Mouse (Mus musculus): ENCODE data around the gene Snx17. TPM values are rescaled to one million over a fixed set of nuclear protein-coding genes. Genes with fewer than 3 reads are reported as not detected.

The Snx17 gene
- polyA plus RNA-seq, 1 experiment from 2014 or later, result 144 TPM

- no peak for DNase-seq (ENCODE audit: low spot score)
Measured at GRCm38 (mm10) chr5:31226641-31227040, 33.6 kb downstream of the Snx17 start.

GRCm38 (mm10) chr5:31240637-31241521 lies 47.9 kb downstream of the Snx17 start, which contains the start of the genes Nrbp1 and Gm9970:
Gene Nrbp1, plus strand, starts transcription at chr5:31240864.
Gene Gm9970, minus strand, starts transcription at chr5:31241232.
- DNase-seq (ENCODE audit: low spot score), result peak; percentile 97

GRCm38 (mm10) chr5:31241522-31242034 lies 48.6 kb downstream of the Snx17 start:
- no peak for DNase-seq (ENCODE audit: low spot score)

GRCm38 (mm10) chr5:31242191-31242590 lies 49.2 kb downstream of the Snx17 start:
- no peak for DNase-seq (ENCODE audit: low spot score)

Other genes with a start within 250 kb of the Snx17 start
- 0.70 and 0.71 TPM in 2 replicates for gene Cgref1, start 247.6 kb upstream of the Snx17 start, polyA plus RNA-seq (2015; fragmentation: Nextera tagmentation; extraction: Ambion mirVana)
- 141 and 156 TPM in 2 replicates for gene Preb, start 232.9 kb upstream of the Snx17 start, polyA plus RNA-seq (2015; fragmentation: Nextera tagmentation; extraction: Ambion mirVana)
- 0.03 and 0.04 TPM in 2 replicates for gene Tcf23, start 224.6 kb upstream of the Snx17 start, polyA plus RNA-seq (2015; fragmentation: Nextera tagmentation; extraction: Ambion mirVana)
- gene Atraid, start 144.9 kb upstream of the Snx17 start, polyA plus RNA-seq (2015; fragmentation: Nextera tagmentation; extraction: Ambion mirVana), result 123 and 132 TPM in 2 replicates
- 7.0 and 8.7 TPM in 2 replicates for gene Slc5a6, start 144.3 kb upstream of the Snx17 start, polyA plus RNA-seq (2015; fragmentation: Nextera tagmentation; extraction: Ambion mirVana)
- gene Cad, start 138.4 kb upstream of the Snx17 start, polyA plus RNA-seq (2015; fragmentation: Nextera tagmentation; extraction: Ambion mirVana), result 15.3 and 16.8 TPM in 2 replicates
- gene Dnajc5g, start 86.9 kb upstream of the Snx17 start, polyA plus RNA-seq (2015; fragmentation: Nextera tagmentation; extraction: Ambion mirVana), result not detected in 2 replicates
- gene Slc30a3, start 85.0 kb upstream of the Snx17 start, polyA plus RNA-seq (2015; fragmentation: Nextera tagmentation; extraction: Ambion mirVana), result 0.07 and 0.30 TPM in 2 replicates
- gene Trim54, start 76.5 kb upstream of the Snx17 start, polyA plus RNA-seq (2015; fragmentation: Nextera tagmentation; extraction: Ambion mirVana), result 0.14 and 0.16 TPM in 2 replicates
- not detected in 2 replicates for gene Ucn, start 54.4 kb upstream of the Snx17 start, polyA plus RNA-seq (2015; fragmentation: Nextera tagmentation; extraction: Ambion mirVana)
- gene Mpv17, start 39.0 kb upstream of the Snx17 start, polyA plus RNA-seq (2015; fragmentation: Nextera tagmentation; extraction: Ambion mirVana), result 17.1 and 21.9 TPM in 2 replicates
- 0.57 and 0.88 TPM in 2 replicates for gene Gm29609, start 13.3 kb upstream of the Snx17 start, polyA plus RNA-seq (2015; fragmentation: Nextera tagmentation; extraction: Ambion mirVana)
- gene Gtf3c2, start 13.1 kb upstream of the Snx17 start, polyA plus RNA-seq (2015; fragmentation: Nextera tagmentation; extraction: Ambion mirVana), result 46.1 and 47.2 TPM in 2 replicates
- gene Eif2b4, start 203 bp downstream of the Snx17 start, polyA plus RNA-seq (2015; fragmentation: Nextera tagmentation; extraction: Ambion mirVana), result 73.6 and 80.4 TPM in 2 replicates
- gene Zfp513, start 9.1 kb downstream of the Snx17 start, polyA plus RNA-seq (2015; fragmentation: Nextera tagmentation; extraction: Ambion mirVana), result 7.0 TPM in 2 replicates
- 131 and 140 TPM in 2 replicates for gene Ppm1g, start 27.5 kb downstream of the Snx17 start, polyA plus RNA-seq (2015; fragmentation: Nextera tagmentation; extraction: Ambion mirVana)
- gene Nrbp1, start 47.6 kb downstream of the Snx17 start, polyA plus RNA-seq (2015; fragmentation: Nextera tagmentation; extraction: Ambion mirVana), result 109 and 116 TPM in 2 replicates
- 0.64 and 0.67 TPM in 2 replicates for gene Gm9970, start 48.0 kb downstream of the Snx17 start, polyA plus RNA-seq (2015; fragmentation: Nextera tagmentation; extraction: Ambion mirVana)
- 21.8 and 23.9 TPM in 2 replicates for gene Krtcap3, start 58.5 kb downstream of the Snx17 start, polyA plus RNA-seq (2015; fragmentation: Nextera tagmentation; extraction: Ambion mirVana)
- 10.6 and 12.9 TPM in 2 replicates for gene Ift172, start 97.9 kb downstream of the Snx17 start, polyA plus RNA-seq (2015; fragmentation: Nextera tagmentation; extraction: Ambion mirVana)
- gene Fndc4, start 102.9 kb downstream of the Snx17 start, polyA plus RNA-seq (2015; fragmentation: Nextera tagmentation; extraction: Ambion mirVana), result 2.0 and 2.5 TPM in 2 replicates
- 0.04 and 0.06 TPM in 2 replicates for gene Gckr, start 104.2 kb downstream of the Snx17 start, polyA plus RNA-seq (2015; fragmentation: Nextera tagmentation; extraction: Ambion mirVana)